Mouse (Mus musculus) WW6 (cell line): ENCODE results near the gene Marveld3.

Source experiments
- DNase-seq: peaks from one replicate; pipeline ENCODE4 v3.0.0-alpha.2; 2013; ENCODE audit warnings: low read depth, low spot score

Marveld3 gene

DNA sequence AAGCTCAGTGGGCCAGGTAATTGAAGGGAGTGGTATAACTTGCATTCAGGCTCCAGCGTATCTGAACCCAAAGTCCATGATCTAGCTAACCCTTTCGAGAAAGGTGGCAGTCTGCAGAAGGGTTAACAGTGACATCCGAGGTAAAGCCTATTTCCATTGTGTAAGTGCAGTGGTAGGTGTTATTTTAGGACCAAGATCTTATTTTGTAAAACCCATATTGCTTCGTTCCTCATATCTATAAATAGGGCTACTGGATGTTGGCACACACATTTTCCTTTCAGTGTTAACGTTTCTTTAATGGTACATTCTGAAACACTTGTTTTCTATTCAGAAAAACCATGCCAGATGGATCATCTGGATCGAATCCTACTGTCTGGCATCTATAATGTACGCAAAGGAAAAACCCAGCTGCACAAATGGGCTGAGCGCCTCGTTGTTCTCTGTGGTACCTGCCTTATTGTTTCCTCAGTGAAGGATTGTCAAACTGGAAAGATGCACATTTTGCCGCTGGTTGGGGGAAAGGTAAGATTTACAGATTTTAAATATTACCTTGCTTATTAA lies 58.0 kb downstream of the Marveld3 start:
- DNase-seq = no peak

DNA sequence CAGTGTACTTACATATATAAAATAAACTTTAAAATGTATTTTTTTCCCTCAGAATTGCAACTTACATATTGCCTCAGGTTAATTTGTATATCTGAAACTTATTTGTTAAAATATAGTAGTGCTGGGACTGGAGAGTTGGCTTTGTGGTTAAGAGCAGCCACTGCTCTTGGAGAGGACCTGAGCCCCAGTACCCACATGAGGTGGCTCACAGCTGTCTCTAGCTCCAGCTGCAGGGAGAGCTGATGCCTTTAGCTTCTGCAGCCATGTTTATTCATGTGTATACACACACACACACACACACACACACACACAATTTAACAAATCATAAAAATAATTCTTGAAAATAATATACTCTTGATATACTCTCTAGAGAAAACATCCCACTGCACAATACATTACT lies 59.6 kb downstream of the Marveld3 start:
- no peak for DNase-seq
